Mouse (Mus musculus) ZHBTc4 (cell line): ENCODE data around the gene 1700021F07Rik.

Experiments
- DNase-seq: peaks from one replicate; pipeline ENCODE4 v3.0.0-alpha.2; 2011; ENCODE audit warnings: low read depth, low spot score

Gene 1700021F07Rik

GRCm38 (mm10) chr2:173522376-173522775, at the start of gene 1700021F07Rik:
TSS of gene 1700021F07Rik (plus strand) at chr2:173522586.
- peak; percentile 39 for DNase-seq

GRCm38 (mm10) chr2:173473233-173473632, 49.2 kb upstream of the 1700021F07Rik start:
- DNase-seq: no peak

GRCm38 (mm10) chr2:173479050-173479449, 43.3 kb upstream of the 1700021F07Rik start:
- no peak for DNase-seq

- no peak for DNase-seq
These were observed 37.9 kb upstream of the 1700021F07Rik start for GRCm38 (mm10) chr2:173484486-173484885.

GRCm38 (mm10) chr2:173499612-173500011, 22.8 kb upstream of the 1700021F07Rik start:
- no peak for DNase-seq

GRCm38 (mm10) chr2:173513977-173514376, 8.4 kb upstream of the 1700021F07Rik start:
- no peak for DNase-seq

GRCm38 (mm10) chr2:173515186-173515585, 7.2 kb upstream of the 1700021F07Rik start:
- no peak for DNase-seq

GRCm38 (mm10) chr2:173516150-173516855, 6.1 kb upstream of the 1700021F07Rik start:
- no peak for DNase-seq

GRCm38 (mm10) chr2:173528493-173528892, 6.1 kb downstream of the 1700021F07Rik start:
- DNase-seq: no peak

- no peak for DNase-seq
These were observed 10.5 kb downstream of the 1700021F07Rik start for GRCm38 (mm10) chr2:173532711-173533462.

GRCm38 (mm10) chr2:173534581-173534980, 12.2 kb downstream of the 1700021F07Rik start:
- no peak for DNase-seq

- no peak for DNase-seq
These were observed 13.0 kb downstream of the 1700021F07Rik start for GRCm38 (mm10) chr2:173535390-173535789.

GRCm38 (mm10) chr2:173535886-173536285, 13.5 kb downstream of the 1700021F07Rik start:
- DNase-seq: no peak

- DNase-seq: no peak
These were observed 17.4 kb downstream of the 1700021F07Rik start for GRCm38 (mm10) chr2:173539781-173540180.

GRCm38 (mm10) chr2:173541748-173542147, 19.4 kb downstream of the 1700021F07Rik start:
- DNase-seq: no peak

GRCm38 (mm10) chr2:173542716-173543115, 20.3 kb downstream of the 1700021F07Rik start:
- no peak for DNase-seq

GRCm38 (mm10) chr2:173545992-173546703, 23.8 kb downstream of the 1700021F07Rik start:
- peak; percentile 90 for DNase-seq

- no peak for DNase-seq
These were observed 26.9 kb downstream of the 1700021F07Rik start for GRCm38 (mm10) chr2:173549236-173549635.

GRCm38 (mm10) chr2:173550681-173551080, 28.3 kb downstream of the 1700021F07Rik start:
- no peak for DNase-seq

GRCm38 (mm10) chr2:173553863-173554262, 31.5 kb downstream of the 1700021F07Rik start:
- peak; percentile 74 for DNase-seq

- DNase-seq: no peak
These were observed 36.5 kb downstream of the 1700021F07Rik start for GRCm38 (mm10) chr2:173558754-173559396.
